Mouse (Mus musculus): ENCODE measurements at regions not wholly inside any gene's neighbourhood (a gene's known extent, or its start where the extent isn't known, plus 50 kb on each side); places are given as distances from the start of the nearest gene placed in this dataset.

DNA sequence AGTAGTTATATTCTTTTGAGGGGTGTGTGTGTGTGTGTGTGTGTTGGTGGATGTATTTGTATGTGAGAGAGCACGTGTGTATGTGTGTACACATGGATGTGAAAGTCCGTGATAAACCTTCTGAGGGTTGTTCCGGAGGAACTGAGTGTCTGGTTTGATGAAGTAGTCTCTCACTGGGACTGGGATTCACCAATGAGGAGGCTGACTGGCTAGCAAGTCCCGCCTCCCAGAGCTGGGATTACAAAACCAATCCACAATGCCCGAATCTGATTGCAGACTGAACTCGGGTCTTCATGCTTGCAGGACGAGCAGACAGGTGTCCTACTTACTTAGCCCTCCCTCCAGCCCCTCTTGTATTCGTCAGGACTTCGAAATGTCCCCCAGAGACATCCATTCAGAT lies 289.8 kb downstream of the Cbln4 start:
- no peak overlapping the region for H3K27ac ChIP-seq
- 49% methylated on average over 9 of the region's 9 CpGs for WGBS (ENCODE audit: insufficient replicate concordance)
- H3K9me3 ChIP-seq (ENCODE audit: control insufficient read depth, low read length) = no peaks in the 10 kb centered on the region
- TF ChIP-seq EP300 (IDR thresholded peaks at IDR 0.05; ENCODE audit: low read depth) (no peak), CTCF (IDR thresholded peaks at IDR 0.05; ENCODE audit: low read depth) (no peak)
- H3K4me2 ChIP-seq (ENCODE audit: low read depth) = no peak overlapping the region
- no peaks in the 10 kb centered on the region for H3K27me3 ChIP-seq (ENCODE audit: control insufficient read depth, insufficient read depth, low read length)
- H3K4me3 ChIP-seq (ENCODE audit: insufficient read depth in 1 of 2, low read depth in 2 of 2, low read length in 2 of 2) = no peak overlapping the region
- no peak for DNase-seq (ENCODE audit: low read depth in 3 of 3, low spot score in 3 of 3)
- H3K36me3 ChIP-seq (replicated peaks; ENCODE audit: control insufficient read depth, insufficient read depth, low read depth) = no peaks in the 10 kb centered on the region
- no peaks in the 10 kb centered on the region for H3K4me1 ChIP-seq (replicated peaks; ENCODE audit: control insufficient read depth in 2 of 2, insufficient read depth in 2 of 2, low read length in 1 of 2)
- no peak overlapping the region for H3K9ac ChIP-seq (replicated peaks)
- no peak for ATAC-seq (ENCODE audit: insufficient read depth)

DNA sequence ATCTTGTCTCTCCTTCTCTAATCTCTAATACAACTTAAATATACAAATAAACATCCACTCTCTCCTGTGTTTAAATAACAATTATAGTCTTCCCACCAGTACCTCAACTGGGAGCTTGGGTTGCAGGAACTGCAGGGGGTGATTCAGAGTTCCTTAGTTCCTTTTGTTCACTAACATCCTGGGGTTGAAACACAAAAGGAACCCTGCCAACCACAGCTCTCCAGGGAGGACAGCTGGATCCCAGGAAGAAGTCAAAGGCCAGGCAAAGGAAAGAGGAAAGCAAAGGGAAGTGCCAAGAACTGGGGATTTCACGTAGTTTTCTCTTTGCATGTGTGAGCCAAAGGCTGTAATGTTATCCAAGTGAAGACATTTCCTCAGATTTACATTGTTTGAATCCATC lies 296.1 kb downstream of the Cbln4 start:
- no peak for DNase-seq (ENCODE audit: low read depth in 3 of 3, low spot score in 3 of 3)
- H3K4me1 ChIP-seq (replicated peaks; ENCODE audit: control insufficient read depth in 2 of 2, insufficient read depth in 2 of 2, low read length in 1 of 2) = no peaks in the 10 kb centered on the region

DNA sequence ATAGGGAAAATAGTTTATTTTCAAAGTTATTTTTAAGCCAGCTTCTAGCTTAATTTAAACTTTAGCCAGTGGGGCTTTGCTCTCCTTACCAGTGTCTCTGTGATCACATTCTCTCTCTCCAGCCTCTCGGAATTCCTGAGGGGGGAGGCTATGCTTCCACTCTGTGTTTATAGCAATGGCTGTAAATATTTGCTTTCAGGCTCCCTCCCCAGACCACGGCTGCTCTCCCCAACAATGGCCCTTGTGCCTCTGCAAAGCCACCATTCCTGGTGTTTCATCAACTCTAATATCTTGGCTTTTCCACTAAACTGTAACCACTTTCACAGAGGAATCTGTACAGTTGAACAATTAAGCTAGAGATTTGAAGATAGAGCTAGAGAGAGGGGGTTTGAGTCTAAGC lies 300.2 kb downstream of the Cbln4 start:
- Histone ChIP-seq H3K4me1 (replicated peaks; ENCODE audit: control insufficient read depth in 2 of 2, insufficient read depth in 2 of 2, low read length in 1 of 2) (no peaks in the 10 kb centered on the region), H3K9ac (replicated peaks) (no peak overlapping the region), H3K27ac (no peak overlapping the region), H3K36me3 (replicated peaks; ENCODE audit: control insufficient read depth, insufficient read depth, low read depth) (no peaks in the 10 kb centered on the region), H3K27me3 (ENCODE audit: control insufficient read depth, insufficient read depth, low read length) (no peaks in the 10 kb centered on the region), H3K4me2 (ENCODE audit: low read depth) (no peak overlapping the region), H3K4me3 (ENCODE audit: insufficient read depth in 1 of 2, low read depth in 2 of 2, low read length in 2 of 2) (no peak overlapping the region), H3K9me3 (ENCODE audit: control insufficient read depth, low read length) (no peaks in the 10 kb centered on the region)
- 31% methylated on average over 2 of the region's 2 CpGs for WGBS (ENCODE audit: insufficient replicate concordance)
- no peak for TF ChIP-seq EP300 (IDR thresholded peaks at IDR 0.05; ENCODE audit: low read depth)
- TF ChIP-seq CTCF (IDR thresholded peaks at IDR 0.05; ENCODE audit: low read depth) = no peak
- no peak for DNase-seq (ENCODE audit: low read depth in 3 of 3, low spot score in 3 of 3)
- ATAC-seq (ENCODE audit: insufficient read depth) = no peak

More for the DNA sequence above, 296.1 kb downstream of the Cbln4 start:
- Histone ChIP-seq H3K27me3 (ENCODE audit: control insufficient read depth, insufficient read depth, low read length) (no peaks in the 10 kb centered on the region), H3K9me3 (ENCODE audit: control insufficient read depth, low read length) (no peaks in the 10 kb centered on the region), H3K4me2 (ENCODE audit: low read depth) (no peak overlapping the region), H3K27ac (no peak overlapping the region), H3K9ac (replicated peaks) (no peak overlapping the region), H3K36me3 (replicated peaks; ENCODE audit: control insufficient read depth, insufficient read depth, low read depth) (no peaks in the 10 kb centered on the region), H3K4me3 (ENCODE audit: insufficient read depth in 1 of 2, low read depth in 2 of 2, low read length in 2 of 2) (no peak overlapping the region)
- no peak for ATAC-seq (ENCODE audit: insufficient read depth)
- no peak for TF ChIP-seq EP300 (IDR thresholded peaks at IDR 0.05; ENCODE audit: low read depth)
- 20% methylated on average over 1 of the region's 1 CpGs for WGBS (ENCODE audit: insufficient replicate concordance)

DNA sequence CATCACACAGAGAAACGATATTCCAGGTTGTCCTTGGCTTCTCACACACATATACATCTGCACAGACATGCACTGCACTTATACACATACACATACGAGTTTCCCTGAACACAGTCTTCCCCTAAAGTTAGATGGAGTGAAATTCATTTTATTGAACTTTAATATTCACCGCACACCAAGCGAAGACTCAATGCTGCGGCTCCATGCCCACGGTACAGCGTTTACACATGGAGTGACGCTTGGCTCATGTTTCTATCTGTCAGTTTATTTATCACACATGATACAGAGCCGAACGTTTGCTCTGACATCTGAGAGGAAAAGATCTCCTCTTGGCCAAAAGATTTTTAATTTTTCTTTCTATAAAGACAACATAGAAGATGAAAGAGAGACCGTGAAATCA lies 300.6 kb downstream of the Cbln4 start:
- ATAC-seq (ENCODE audit: insufficient read depth) (no peak), DNase-seq (ENCODE audit: low read depth in 3 of 3, low spot score in 3 of 3) (no peak)
- H3K4me3 ChIP-seq (ENCODE audit: insufficient read depth in 1 of 2, low read depth in 2 of 2, low read length in 2 of 2) = no peak overlapping the region
- no peak for TF ChIP-seq EP300 (IDR thresholded peaks at IDR 0.05; ENCODE audit: low read depth)
- TF ChIP-seq CTCF (IDR thresholded peaks at IDR 0.05; ENCODE audit: low read depth) = no peak
- no peak overlapping the region for H3K27ac ChIP-seq
- WGBS (ENCODE audit: insufficient replicate concordance) = 57% methylated on average over 11 of the region's 11 CpGs
- no peak overlapping the region for H3K9ac ChIP-seq (replicated peaks)
- no peaks in the 10 kb centered on the region for H3K4me1 ChIP-seq (replicated peaks; ENCODE audit: control insufficient read depth in 2 of 2, insufficient read depth in 2 of 2, low read length in 1 of 2)
- no peak overlapping the region for H3K4me2 ChIP-seq (ENCODE audit: low read depth)
- H3K36me3 ChIP-seq (replicated peaks; ENCODE audit: control insufficient read depth, insufficient read depth, low read depth) = no peaks in the 10 kb centered on the region
- H3K9me3 ChIP-seq (ENCODE audit: control insufficient read depth, low read length) = no peaks in the 10 kb centered on the region
- no peaks in the 10 kb centered on the region for H3K27me3 ChIP-seq (ENCODE audit: control insufficient read depth, insufficient read depth, low read length)

DNA sequence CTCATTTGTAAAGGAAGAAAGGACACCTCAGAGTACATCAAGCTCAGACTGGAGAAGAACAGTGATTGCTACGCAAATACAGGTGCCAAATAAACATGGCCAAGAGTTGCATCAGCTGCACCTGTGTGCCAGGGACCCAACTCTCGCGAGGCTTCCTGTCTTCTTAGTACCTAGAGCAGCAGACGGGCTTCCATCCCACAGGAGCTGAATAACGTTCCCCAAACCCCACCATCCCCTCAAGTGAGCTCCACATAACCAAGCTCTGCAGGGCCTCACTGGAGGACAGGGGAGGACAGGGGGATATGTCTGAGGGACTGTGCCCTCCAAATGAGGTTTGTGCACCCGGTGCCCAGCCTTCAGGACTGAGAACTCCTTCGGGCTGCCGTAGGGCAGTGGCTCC lies 305.5 kb downstream of the Cbln4 start:
- Histone ChIP-seq H3K4me1 (replicated peaks; ENCODE audit: control insufficient read depth in 2 of 2, insufficient read depth in 2 of 2, low read length in 1 of 2) (no peaks in the 10 kb centered on the region), H3K4me3 (ENCODE audit: insufficient read depth in 1 of 2, low read depth in 2 of 2, low read length in 2 of 2) (no peak overlapping the region), H3K9ac (replicated peaks) (no peak overlapping the region), H3K4me2 (ENCODE audit: low read depth) (no peak overlapping the region), H3K27me3 (ENCODE audit: control insufficient read depth, insufficient read depth, low read length) (no peaks in the 10 kb centered on the region), H3K36me3 (replicated peaks; ENCODE audit: control insufficient read depth, insufficient read depth, low read depth) (no peaks in the 10 kb centered on the region), H3K27ac (no peak overlapping the region), H3K9me3 (ENCODE audit: control insufficient read depth, low read length) (no peaks in the 10 kb centered on the region)
- DNase-seq (ENCODE audit: low read depth in 3 of 3, low spot score in 3 of 3) (no peak), ATAC-seq (ENCODE audit: insufficient read depth) (no peak)
- 68% methylated on average over 8 of the region's 8 CpGs for WGBS (ENCODE audit: insufficient replicate concordance)
- no peak for TF ChIP-seq EP300 (IDR thresholded peaks at IDR 0.05; ENCODE audit: low read depth)
- no peak for TF ChIP-seq CTCF (IDR thresholded peaks at IDR 0.05; ENCODE audit: low read depth)

Data from liver, embryonic 14.5 days (tissue).